Mouse (Mus musculus) kidney, adult 2 months (tissue): ENCODE data around the gene Grk5. TPM values are rescaled to one million over a fixed set of nuclear protein-coding genes. Genes with fewer than 3 reads are reported as not detected.

Experiments used
- DNase-seq: peaks from one replicate; pipeline ENCODE4 v3.0.0; 2021
- H3K27ac ChIP-seq: fragments of 200-500 bp; 2 replicates; pipeline ENCODE4 v1.5.1; 2012; ENCODE audit warnings: low read depth, low read length, control low read depth, inconsistent platforms; ENCODE audit not compliant: insufficient read depth
- H3K27me3 ChIP-seq: fragments of 200-500 bp; replicated peaks from 2 replicates; pipeline ENCODE4 v1.6.1; 2012; ENCODE audit warnings: mild to moderate bottlenecking, moderate library complexity, low read length, inconsistent platforms; ENCODE audit not compliant: control insufficient read depth, insufficient read depth
- H3K36me3 ChIP-seq: fragments of 200-500 bp; 2 replicates; pipeline ENCODE4 v1.6.1; 2012; ENCODE audit warnings: mild to moderate bottlenecking, moderate library complexity, low read length, inconsistent platforms; ENCODE audit not compliant: control insufficient read depth, insufficient read depth
- H3K4me1 ChIP-seq: fragments of 200-500 bp; 2 replicates; pipeline ENCODE4 v1.6.1; 2011; ENCODE audit warnings: low read length; ENCODE audit not compliant: control insufficient read depth, insufficient read depth
- H3K4me3 ChIP-seq: fragments of 200-500 bp; 2 replicates; pipeline ENCODE4 v1.5.1; 2011; ENCODE audit warnings: mild to moderate bottlenecking, low read depth, low read length, control low read depth; ENCODE audit not compliant: insufficient read depth
- CTCF ChIP-seq: fragments of 200-500 bp; conservative IDR thresholded peaks from 2 replicates; pipeline ENCODE4 v1.5.1; 2011; ENCODE audit warnings: low read depth, mild to moderate bottlenecking, control low read depth, low read length, moderate library complexity, mixed read lengths; ENCODE audit not compliant: insufficient read depth, insufficient read length
- POLR2A ChIP-seq: fragments of 200-500 bp; IDR thresholded peaks from one replicate; pipeline ENCODE4 v1.6.1; 2011; ENCODE audit warnings: low read depth, low read length, control low read depth
- WGBS: fragments of 180-500 bp; shearing (Covaris S2); methylation state at CpG from one replicate; pipeline ENCODE4 v1.1.7; 2018; 5-methylcytosine and 5-hydroxymethylcytosine counted together
- polyA plus RNA-seq: library from polyadenylated mRNA; depleted of rRNA; stranded (reverse); fragments of >200 nt; gene quantifications from 2 replicates; pipeline ENCODE4 v1.2.3, GENCODE M21; 2012

The Grk5 gene
- polyA plus RNA-seq, 1 experiment, result 2.8 TPM

DNA sequence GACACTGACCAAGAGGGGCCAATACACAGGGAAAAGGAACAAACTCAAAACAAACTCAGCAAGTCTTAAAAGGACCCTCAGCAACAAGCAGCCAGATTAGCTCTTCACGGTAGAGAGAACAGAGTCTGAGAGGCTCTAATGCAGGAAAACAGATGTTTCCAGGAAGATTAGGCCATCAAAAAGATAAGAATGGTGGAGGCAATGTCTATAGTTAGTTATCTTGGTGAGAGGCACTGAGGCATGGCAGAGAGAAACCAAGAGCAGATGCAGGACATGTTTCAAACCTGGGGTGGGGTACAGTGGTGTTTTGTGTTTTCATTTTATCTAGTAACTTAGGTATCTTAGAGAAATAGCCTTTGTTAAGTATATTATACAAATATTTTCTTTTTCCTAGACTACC lies 17.3 kb upstream of the Grk5 start:
- Histone ChIP-seq H3K4me3 (no peak overlapping the region), H3K27me3 (no peaks in the 10 kb centered on the region), H3K4me1 (peaks cover 9% of the 10 kb centered on the region), H3K27ac (no peak overlapping the region), H3K36me3 (peaks cover 14% of the 10 kb centered on the region)
- no peak for DNase-seq
- 52% methylated on average over 1 of the region's 1 CpGs for WGBS
- no peak for TF ChIP-seq CTCF
- TF ChIP-seq POLR2A, result no peak

DNA sequence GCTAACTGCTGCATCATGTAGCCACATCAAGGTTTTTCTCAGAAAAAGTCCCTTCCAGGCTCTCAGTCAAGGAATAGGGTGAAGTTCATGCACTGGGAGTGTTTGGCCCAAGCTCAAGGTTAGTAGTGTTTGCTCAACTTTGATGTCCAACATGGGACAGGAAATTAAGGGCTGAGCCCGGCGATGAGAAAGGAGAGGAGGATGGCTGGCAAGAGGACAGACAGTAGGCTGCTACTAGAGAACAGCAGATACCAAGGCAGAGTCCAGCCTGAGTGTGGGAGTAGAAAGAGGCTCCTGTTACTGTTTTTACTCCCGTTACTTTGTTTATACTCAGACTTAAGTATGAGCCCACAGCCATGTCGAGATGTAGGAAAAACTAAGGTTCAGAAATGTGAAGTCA lies 16.0 kb upstream of the Grk5 start:
- H3K4me1 ChIP-seq, result peaks cover 9% of the 10 kb centered on the region
- WGBS, result 4% methylated on average over 4 of the region's 4 CpGs
- TF ChIP-seq POLR2A (no peak), CTCF (no peak)
- peak overlapping the region; percentile 49 for H3K27ac ChIP-seq
- peak overlapping the region; percentile 68 for H3K4me3 ChIP-seq
- DNase-seq, result peak; percentile 66
- no peaks in the 10 kb centered on the region for H3K27me3 ChIP-seq
- H3K36me3 ChIP-seq, result peaks cover 12% of the 10 kb centered on the region

DNA sequence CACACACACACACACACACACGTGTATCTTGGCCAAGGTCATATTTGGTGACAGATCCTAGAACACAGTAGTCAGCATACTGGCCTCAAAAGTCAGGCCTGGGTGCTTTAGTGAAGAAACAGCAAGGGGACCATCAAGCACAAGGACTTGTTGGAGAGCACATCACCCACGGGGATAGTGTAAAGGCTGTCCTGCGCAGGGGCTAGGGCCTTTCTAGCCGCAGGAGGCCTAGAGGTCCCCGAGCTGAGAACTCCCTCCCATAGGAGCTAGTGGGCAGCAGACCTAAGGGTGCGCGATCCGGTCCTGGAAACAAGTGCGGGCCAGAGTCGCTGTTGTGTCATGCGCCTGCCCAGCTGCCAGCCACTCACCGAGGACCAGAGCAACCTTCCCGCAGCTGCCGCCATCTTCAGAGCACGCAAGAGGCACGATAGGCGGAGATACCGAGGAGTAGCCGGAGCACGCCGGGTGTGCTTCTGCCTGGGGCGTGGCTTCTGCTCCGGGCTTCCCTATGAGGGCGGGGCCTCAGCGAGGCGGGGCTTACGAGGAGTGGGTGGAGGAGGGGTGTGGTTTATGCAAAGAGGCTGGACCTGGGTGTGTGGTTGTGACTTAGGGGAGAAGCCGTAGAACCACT lies 15.4 kb upstream of the Grk5 start, which contains the start of gene Prdx3:
Prdx3 (minus strand) TSS at position 493 of the 631 bp plus-strand sequence.
- peaks cover 9% of the 10 kb centered on the region for H3K36me3 ChIP-seq
- H3K4me1 ChIP-seq, result peaks cover 9% of the 10 kb centered on the region
- H3K4me3 ChIP-seq, result peak within 1 kb of the TSS; percentile 68
- H3K27me3 ChIP-seq, result no peaks in the 10 kb centered on the region
- WGBS, result under 1% methylated on average over 28 of the region's 28 CpGs
- TF ChIP-seq POLR2A (peak; percentile 87), CTCF (no peak)
- DNase-seq, result peak; percentile 99
- H3K27ac ChIP-seq, result peak within 1 kb of the TSS; percentile 49

DNA sequence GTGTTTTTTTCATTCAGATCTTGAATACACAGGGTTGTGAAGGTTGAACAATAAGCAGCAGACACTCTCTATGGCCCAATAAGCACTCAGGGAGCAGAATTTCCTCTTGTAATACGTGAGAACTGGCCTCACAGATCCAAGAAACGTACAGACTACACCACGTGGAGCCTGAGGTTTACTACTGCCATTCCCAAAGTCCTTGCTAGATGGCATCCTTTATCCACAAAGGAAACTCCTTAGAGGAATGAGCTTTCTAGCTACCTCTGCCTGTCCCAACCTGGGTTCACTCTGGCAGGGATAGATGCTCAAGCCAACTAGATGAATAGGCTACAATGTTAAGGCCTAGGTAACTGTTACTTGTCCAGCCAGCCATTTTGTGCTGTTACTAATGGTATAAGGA lies 6.4 kb upstream of the Grk5 start:
- TF ChIP-seq CTCF (peak; percentile 61), POLR2A (no peak)
- Histone ChIP-seq H3K27me3 (no peaks in the 10 kb centered on the region), H3K36me3 (no peaks in the 10 kb centered on the region), H3K4me1 (no peaks in the 10 kb centered on the region), H3K27ac (no peak overlapping the region), H3K4me3 (no peak overlapping the region)
- WGBS, result 4% methylated on average over 3 of the region's 3 CpGs
- peak; percentile 70 for DNase-seq

DNA sequence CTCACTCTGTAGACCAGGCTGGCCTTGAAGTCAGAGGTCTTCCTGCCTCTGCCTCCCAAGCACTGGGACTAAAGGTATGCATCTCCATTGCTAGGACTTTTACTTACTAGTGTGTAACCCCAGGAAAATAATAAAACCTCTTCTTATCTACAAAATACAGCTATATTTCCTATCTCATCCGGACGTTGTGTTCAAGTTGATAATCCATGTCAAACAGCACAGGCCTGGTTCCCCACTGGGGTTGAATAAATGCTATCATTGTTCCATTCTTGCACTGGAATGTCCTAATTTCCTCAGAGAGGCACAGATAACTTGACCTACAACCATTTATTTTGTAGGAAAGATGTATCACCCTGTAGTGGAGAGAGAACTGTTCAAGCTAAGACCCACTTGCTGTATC lies 1.9 kb upstream of the Grk5 start:
- no peaks in the 10 kb centered on the region for H3K27me3 ChIP-seq
- peaks cover 3% of the 10 kb centered on the region; the same call in 1 of the 2 replicates for H3K4me1 ChIP-seq
- no peak overlapping the region for H3K4me3 ChIP-seq
- H3K36me3 ChIP-seq, result no peaks in the 10 kb centered on the region
- H3K27ac ChIP-seq, result no peak overlapping the region
- 80% methylated on average over 2 of the region's 2 CpGs for WGBS
- no peak for DNase-seq
- TF ChIP-seq CTCF (no peak), POLR2A (no peak)

DNA sequence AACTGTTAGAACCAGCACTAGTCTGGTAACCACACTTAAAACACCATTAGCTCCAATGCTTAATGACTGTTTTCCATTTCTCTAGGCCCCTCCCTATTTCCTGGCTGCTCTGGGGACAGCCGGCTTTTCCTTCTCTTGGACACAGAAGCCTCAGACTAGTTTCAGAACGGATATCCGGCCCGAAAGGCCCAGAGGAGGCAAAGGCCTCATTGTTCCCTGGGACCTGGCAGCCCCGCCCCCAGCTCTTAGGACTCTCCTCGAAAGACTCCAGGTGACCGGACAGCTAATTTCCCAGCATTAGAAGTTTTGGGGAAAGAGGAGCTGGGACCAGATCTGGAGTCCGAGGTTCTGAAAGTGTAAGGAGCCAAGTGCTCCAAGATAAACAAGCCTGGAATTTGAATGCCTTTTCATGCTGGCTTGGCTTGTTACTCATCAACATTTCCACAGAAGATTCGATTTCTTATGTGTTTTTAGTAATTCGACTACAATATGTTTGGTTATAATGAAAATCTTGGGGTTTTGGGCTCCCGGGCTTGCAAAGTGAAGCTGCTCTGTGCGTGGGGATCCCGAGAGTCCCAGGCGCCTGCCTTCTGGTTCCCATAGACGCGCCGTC lies 342 bp upstream of the Grk5 start:
- peak overlapping the region; percentile 91 for H3K27ac ChIP-seq

DNA sequence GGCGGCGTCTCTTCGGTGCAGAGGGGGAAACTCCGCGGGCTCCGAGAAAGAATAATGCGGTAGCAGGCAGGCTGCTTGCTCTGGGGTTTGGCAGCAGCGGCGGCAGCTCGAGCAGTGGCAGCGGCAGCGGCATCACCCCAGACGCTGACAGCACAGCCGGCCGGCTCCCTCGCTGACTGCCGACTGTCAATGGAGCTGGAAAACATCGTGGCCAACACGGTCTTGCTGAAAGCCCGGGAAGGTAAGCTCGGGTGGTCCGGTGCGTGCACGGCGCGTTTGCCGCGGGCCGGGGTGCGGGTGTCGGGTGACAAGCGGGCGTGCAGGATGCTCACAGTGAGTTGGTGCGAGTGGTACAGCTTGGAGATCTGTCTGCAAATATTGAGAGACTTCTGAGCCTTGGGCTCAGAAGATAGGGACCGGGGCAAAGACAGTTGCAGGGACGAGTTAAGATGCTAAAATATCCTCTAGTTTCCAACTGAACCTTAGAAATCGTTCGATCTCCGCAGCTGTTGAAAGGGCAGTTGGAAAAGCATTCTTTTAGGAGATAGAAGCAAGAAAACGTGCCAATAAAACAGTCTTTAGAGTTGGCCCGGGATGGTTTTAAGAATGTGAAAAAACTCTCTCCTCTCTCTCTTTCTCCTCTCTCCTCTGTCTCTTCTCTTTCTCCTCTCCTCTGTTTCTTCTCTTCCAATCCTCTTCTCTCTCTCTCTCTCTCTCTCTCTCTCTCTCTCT lies 1.0 kb downstream of the Grk5 start:
- DNase-seq, result no peak
- Histone ChIP-seq H3K36me3 (no peaks in the 10 kb centered on the region), H3K4me1 (peaks cover 3% of the 10 kb centered on the region; the same call in 1 of the 2 replicates), H3K27ac (peak overlapping the region; percentile 32), H3K4me3 (peak overlapping the region; percentile 72), H3K27me3 (no peaks in the 10 kb centered on the region)
- WGBS, result under 1% methylated on average over 41 of the region's 41 CpGs
- TF ChIP-seq POLR2A, result no peak
- no peak for TF ChIP-seq CTCF

More for the DNA sequence above, 342 bp upstream of the Grk5 start:
- TF ChIP-seq POLR2A, result no peak
- TF ChIP-seq CTCF, result no peak; the same call in 1 of the 2 replicates
- 4% methylated on average over 17 of the region's 17 CpGs for WGBS
- Histone ChIP-seq H3K4me1 (peaks cover 3% of the 10 kb centered on the region; the same call in 1 of the 2 replicates), H3K36me3 (no peaks in the 10 kb centered on the region), H3K4me3 (peak overlapping the region; percentile 72), H3K27me3 (no peaks in the 10 kb centered on the region)
- DNase-seq, result peak; percentile 91
